8 mouse cellular contexts compared by ENCODE assay signal in the genomic region with DNA sequence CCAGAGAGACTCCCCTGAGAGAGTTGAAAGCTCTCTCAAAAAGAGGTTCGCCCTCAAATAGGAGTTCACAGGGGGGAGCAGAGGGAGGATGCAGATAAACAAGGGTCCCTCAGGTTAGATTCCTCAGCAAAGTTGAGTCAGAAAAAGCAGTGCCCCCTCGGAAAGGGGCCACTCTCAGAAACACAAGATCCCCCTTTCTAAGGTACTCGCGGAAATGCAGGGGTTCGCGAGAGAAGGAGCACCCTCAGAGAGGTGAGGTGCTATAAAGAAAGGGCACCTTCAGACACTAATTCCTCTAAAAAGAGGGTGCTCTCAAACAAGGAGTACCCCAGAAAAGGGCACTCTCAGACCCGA. TPM values are rescaled to one million over a fixed set of nuclear protein-coding genes. Genes with fewer than 3 reads are reported as not detected.
A peak's percentile ranks its signal among the peaks of the same experiment; 100 is the strongest.
DNase-seq lines count a peak whose midpoint lies in the region; ATAC-seq and TF ChIP-seq lines count a peak whose summit lies in the region.

No protein-coding gene starts in this region.

- H3K4me2 ChIP-seq in kidney, embryonic 16.5 days (replicated peaks; ENCODE audit: low read depth, low read length), result peak overlapping the region; percentile 86
- H3K4me2 ChIP-seq in hindbrain, embryonic 12.5 days (replicated peaks), result peak overlapping the region; percentile 89
- peak overlapping the region; percentile 89 for H3K4me2 ChIP-seq in midbrain, embryonic 13.5 days (replicated peaks)

- H3K36me3 ChIP-seq in kidney, embryonic 16.5 days (ENCODE audit: insufficient read depth, low read length), result peaks cover 4% of the 10 kb centered on the region; the same call in 1 of the 2 replicates
- H3K36me3 ChIP-seq in hindbrain, embryonic 12.5 days, result peaks cover 6% of the 10 kb centered on the region; the same call in 1 of the 2 replicates
- no peaks in the 10 kb centered on the region for H3K36me3 ChIP-seq in midbrain, embryonic 13.5 days

- ATAC-seq in kidney, embryonic 16.5 days (ENCODE audit: low FRiP score, low TSS enrichment), result no peak
- ATAC-seq in hindbrain, embryonic 12.5 days (ENCODE audit: low FRiP score), result no peak
- no peak for ATAC-seq in midbrain, embryonic 13.5 days
- no peak for ATAC-seq in inflammation-experienced regulatory T-cells, adult 6 months

- no peak for TF ChIP-seq CTCF in bone marrow macrophage, adult 2 months (IDR thresholded peaks at IDR 0.05; ENCODE audit: low read depth, low read length)

- TF ChIP-seq POLR2A in bone marrow macrophage, adult 2 months (IDR thresholded peaks at IDR 0.05; ENCODE audit: borderline replicate concordance, low read depth, low read length), result no peak

- H3K4me1 ChIP-seq in kidney, embryonic 16.5 days (ENCODE audit: insufficient read depth, low read length), result peaks cover 10% of the 10 kb centered on the region
- H3K4me1 ChIP-seq in bone marrow macrophage, adult 2 months (ENCODE audit: control insufficient read depth, insufficient read depth, low read length), result peaks cover 22% of the 10 kb centered on the region
- peaks cover 12% of the 10 kb centered on the region for H3K4me1 ChIP-seq in hindbrain, embryonic 12.5 days
- peaks cover 23% of the 10 kb centered on the region for H3K4me1 ChIP-seq in midbrain, embryonic 13.5 days (replicated peaks)

- H3K27ac ChIP-seq in kidney, embryonic 16.5 days (ENCODE audit: low read length), result peak overlapping the region; percentile 90
- H3K27ac ChIP-seq in bone marrow macrophage, adult 2 months (ENCODE audit: insufficient read depth, low read depth, low read length), result peak overlapping the region; percentile 86
- H3K27ac ChIP-seq in hindbrain, embryonic 12.5 days, result peak overlapping the region; percentile 91
- peak overlapping the region; percentile 91 for H3K27ac ChIP-seq in midbrain, embryonic 13.5 days

- H3K27me3 ChIP-seq in kidney, embryonic 16.5 days (ENCODE audit: insufficient read depth, low read length), result no peaks in the 10 kb centered on the region
- H3K27me3 ChIP-seq in hindbrain, embryonic 12.5 days, result no peaks in the 10 kb centered on the region
- no peaks in the 10 kb centered on the region for H3K27me3 ChIP-seq in midbrain, embryonic 13.5 days

- 0% methylated on average over 7 of the region's 7 CpGs for WGBS in kidney, embryonic 16.5 days
- WGBS in hindbrain, embryonic 12.5 days, result 2% methylated on average over 7 of the region's 7 CpGs
- WGBS in midbrain, embryonic 13.5 days, result 0% methylated on average over 7 of the region's 7 CpGs

- peak overlapping the region; percentile 87 for H3K9ac ChIP-seq in kidney, embryonic 16.5 days (replicated peaks; ENCODE audit: low read length)
- peak overlapping the region; percentile 68 for H3K9ac ChIP-seq in hindbrain, embryonic 12.5 days
- H3K9ac ChIP-seq in midbrain, embryonic 13.5 days (replicated peaks), result peak overlapping the region; percentile 87

- H3K4me3 ChIP-seq in kidney, embryonic 16.5 days (ENCODE audit: low read length), result peak overlapping the region; percentile 95
- peak overlapping the region; percentile 93 for H3K4me3 ChIP-seq in bone marrow macrophage, adult 2 months (ENCODE audit: insufficient read depth, low read length)
- peak overlapping the region; percentile 96 for H3K4me3 ChIP-seq in hindbrain, embryonic 12.5 days
- peak overlapping the region; percentile 95 for H3K4me3 ChIP-seq in midbrain, embryonic 13.5 days (replicated peaks)

- no peaks in the 10 kb centered on the region for H3K9me3 ChIP-seq in kidney, embryonic 16.5 days (ENCODE audit: low read length)
- H3K9me3 ChIP-seq in hindbrain, embryonic 12.5 days (replicated peaks), result no peaks in the 10 kb centered on the region
- H3K9me3 ChIP-seq in midbrain, embryonic 13.5 days, result no peaks in the 10 kb centered on the region

- DNase-seq in kidney, adult 9 months, result no peak
- DNase-seq in layer of hippocampus, postnatal 10 days (ENCODE audit: low spot score in 2 of 2), result no peak
- no peak for DNase-seq in B cell, adult 2 months

RNA-seq across cellular contexts. Expression of gene Gatad2a, which starts 0.8 kb away (rescaled TPM):
- 40.6 and 43.3 TPM in 2 replicates for polyA plus RNA-seq in kidney, embryonic 16.5 days (2015; fragmentation: Nextera tagmentation; extraction: Ambion mirVana)
- polyA plus RNA-seq in bone marrow macrophage, adult 2 months (2012; ENCODE audit: insufficient read depth, insufficient read length, missing spikeins), result 36.5 and 36.9 TPM in 2 replicates
- polyA plus RNA-seq in hindbrain, embryonic 12.5 days (2016; fragmentation: Nextera tagmentation; extraction: Ambion mirVana), result 53.1 and 54.8 TPM in 2 replicates
- polyA plus RNA-seq in midbrain, embryonic 13.5 days (2015; fragmentation: Nextera tagmentation; extraction: Ambion mirVana), result 26.0 and 27.7 TPM in 2 replicates
- 10 to 100 TPM; 20.1 to 29.0 (median 23.2) TPM for polyA plus RNA-seq in inflammation-experienced regulatory T-cells, adult 6 months (2017; shearing (Covaris generic))
- total RNA-seq in layer of hippocampus, postnatal 10 days (2021), result 10 to 100 TPM; 40.9 to 43.3 TPM

RNA-seq across cellular contexts. Expression of gene Mau2, which starts 47.1 kb away (rescaled TPM):
- polyA plus RNA-seq in kidney, embryonic 16.5 days (2015; fragmentation: Nextera tagmentation; extraction: Ambion mirVana), result 54.3 and 62.4 TPM in 2 replicates
- 47.2 and 51.1 TPM in 2 replicates for polyA plus RNA-seq in bone marrow macrophage, adult 2 months (2012; ENCODE audit: insufficient read depth, insufficient read length, missing spikeins)
- 73.5 and 76.0 TPM in 2 replicates for polyA plus RNA-seq in hindbrain, embryonic 12.5 days (2016; fragmentation: Nextera tagmentation; extraction: Ambion mirVana)
- polyA plus RNA-seq in midbrain, embryonic 13.5 days (2015; fragmentation: Nextera tagmentation; extraction: Ambion mirVana), result 83.9 and 87.6 TPM in 2 replicates
- polyA plus RNA-seq in inflammation-experienced regulatory T-cells, adult 6 months (2017; shearing (Covaris generic)), result 10 to 100 TPM; 35.3 to 56.2 (median 45.5) TPM
- 10 to 100 TPM; 73.4 to 74.8 TPM for total RNA-seq in layer of hippocampus, postnatal 10 days (2021)

RNA-seq across cellular contexts. Expression of gene Sugp1, which starts 47.2 kb away (rescaled TPM):
- polyA plus RNA-seq in kidney, embryonic 16.5 days (2015; fragmentation: Nextera tagmentation; extraction: Ambion mirVana), result 50.7 and 51.6 TPM in 2 replicates
- polyA plus RNA-seq in bone marrow macrophage, adult 2 months (2012; ENCODE audit: insufficient read depth, insufficient read length, missing spikeins), result 23.4 and 25.5 TPM in 2 replicates
- polyA plus RNA-seq in hindbrain, embryonic 12.5 days (2016; fragmentation: Nextera tagmentation; extraction: Ambion mirVana), result 53.7 and 56.0 TPM in 2 replicates
- 62.1 and 65.1 TPM in 2 replicates for polyA plus RNA-seq in midbrain, embryonic 13.5 days (2015; fragmentation: Nextera tagmentation; extraction: Ambion mirVana)
- 10 to 100 TPM; 38.0 to 52.9 (median 52.6) TPM for polyA plus RNA-seq in inflammation-experienced regulatory T-cells, adult 6 months (2017; shearing (Covaris generic))
- 10 to 100 TPM; 50.0 to 54.7 TPM for total RNA-seq in layer of hippocampus, postnatal 10 days (2021)
